Mouse (Mus musculus): ENCODE data around the gene Tenm3.

DNA sequence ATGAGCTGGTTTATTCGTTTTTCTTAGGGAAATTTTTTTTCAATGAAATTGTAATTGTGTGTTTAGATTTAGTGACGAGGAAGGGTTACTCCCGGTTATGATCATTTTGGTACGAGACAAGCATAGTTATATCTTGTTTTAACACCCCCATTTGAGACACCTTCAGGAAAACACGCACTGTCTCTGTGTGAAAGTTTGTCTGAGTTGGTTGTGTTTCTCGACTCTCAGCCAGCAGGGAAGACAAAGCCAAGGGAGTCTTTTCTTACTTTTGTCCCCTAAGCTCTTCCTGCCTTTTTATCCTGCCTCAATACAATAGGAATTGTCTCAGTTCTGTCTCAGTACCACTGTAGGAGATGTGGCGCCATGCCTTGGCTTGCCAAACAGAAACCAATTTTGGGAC is 660.0 kb downstream of the Tenm3 start:
- TF ChIP-seq GATA2 (IDR thresholded peaks at IDR 0.05; ENCODE audit: borderline replicate concordance, low read depth, low read length): no peak
- no peak for TF ChIP-seq CTCF (IDR thresholded peaks at IDR 0.05; ENCODE audit: low read depth, low read length)
- no peak for TF ChIP-seq GATA1 (IDR thresholded peaks at IDR 0.05; ENCODE audit: borderline replicate concordance, low read length)
- TF ChIP-seq TAL1 (conservative IDR thresholded peaks at IDR 0.05; ENCODE audit: low read depth, low read length): no peak
- no peak for TF ChIP-seq POLR2AphosphoS5 (IDR thresholded peaks at IDR 0.05; ENCODE audit: insufficient replicate concordance, low read depth, low read length)

Measured in G1E (cell line).